Mouse (Mus musculus) layer of hippocampus, adult 2 months (tissue): ENCODE measurements around the gene Accs. TPM values are rescaled to one million over a fixed set of nuclear protein-coding genes. Genes with fewer than 3 reads are reported as not detected.

ENCODE experiments used
- DNase-seq, 2 experiments: peaks; one replicate each; pipeline ENCODE4 v3.0.0; 2022; ENCODE audit warnings: low spot score in 2 of 2
- H3K27ac ChIP-seq: fragments of 200-600 bp; 2 replicates; pipeline ENCODE4 v1.8.1; 2022
- H3K4me3 ChIP-seq: fragments of 200-600 bp; 2 replicates; pipeline ENCODE4 v1.8.1; 2022; ENCODE audit warnings: mild to moderate bottlenecking
- CTCF ChIP-seq: fragments of 200-600 bp; conservative IDR thresholded peaks from 2 replicates; pipeline ENCODE4 v1.8.1; 2022; ENCODE audit warnings: antibody characterized with exemption, mild to moderate bottlenecking, moderate library complexity
- total RNA-seq, 2 experiments: library from RNA; stranded (reverse); gene quantifications; 2 replicates each; pipeline ENCODE4 v1.2.3; 2021

Accs gene
- total RNA-seq, 2 experiments from 2014 or later, result 3.0 to 3.5 TPM

DNA sequence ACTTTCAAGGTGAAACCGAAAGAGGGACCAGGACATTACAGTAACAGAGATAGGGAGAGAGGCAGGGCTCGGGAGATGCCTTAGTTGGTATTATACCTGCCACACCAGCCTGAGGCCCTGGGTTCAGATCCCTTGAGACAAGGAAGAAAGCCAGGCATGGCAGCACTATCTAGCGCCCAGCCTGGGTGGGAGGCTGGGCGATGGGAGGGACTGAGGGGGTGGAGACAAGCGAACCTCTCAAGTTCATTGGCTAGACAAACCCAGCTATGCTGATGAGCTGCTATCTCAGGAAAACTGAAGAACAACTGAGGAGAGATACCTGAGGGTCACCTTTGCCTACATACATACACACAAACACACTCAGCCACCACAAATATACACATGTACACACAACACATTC is 44.7 kb downstream of the Accs start:
- TF ChIP-seq CTCF, result no peak
- no peak overlapping the region for H3K4me3 ChIP-seq
- H3K27ac ChIP-seq, result no peak overlapping the region
- no peak for DNase-seq

- Histone ChIP-seq H3K27ac (no peak overlapping the region), H3K4me3 (no peak overlapping the region)
- TF ChIP-seq CTCF, result no peak
- no peak for DNase-seq
Observed at GRCm38 (mm10) chr2:93802947-93803346, 46.8 kb downstream of the Accs start.

DNA sequence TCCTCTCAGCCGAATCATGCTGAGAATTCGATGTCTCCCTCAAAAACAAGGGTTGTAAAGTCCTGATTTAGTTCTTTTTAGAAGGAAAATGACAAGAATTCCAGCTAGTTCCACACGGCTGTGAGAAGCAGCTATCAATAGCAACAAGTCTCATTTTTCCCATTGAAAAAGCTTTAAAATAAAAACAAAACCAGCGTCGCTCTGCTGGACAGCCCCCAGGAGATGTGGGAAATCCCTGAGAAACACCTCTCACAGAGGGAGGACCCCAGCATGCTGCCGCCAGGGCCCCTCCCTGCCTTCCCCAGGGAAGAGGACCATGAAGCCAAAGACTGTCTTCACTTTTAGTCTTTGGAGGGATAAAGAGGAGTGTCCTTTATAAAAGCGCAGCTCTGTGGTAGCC is 48.6 kb downstream of the Accs start:
- DNase-seq, result no peak
- H3K4me3 ChIP-seq, result no peak overlapping the region
- TF ChIP-seq CTCF, result no peak
- H3K27ac ChIP-seq, result no peak overlapping the region

DNA sequence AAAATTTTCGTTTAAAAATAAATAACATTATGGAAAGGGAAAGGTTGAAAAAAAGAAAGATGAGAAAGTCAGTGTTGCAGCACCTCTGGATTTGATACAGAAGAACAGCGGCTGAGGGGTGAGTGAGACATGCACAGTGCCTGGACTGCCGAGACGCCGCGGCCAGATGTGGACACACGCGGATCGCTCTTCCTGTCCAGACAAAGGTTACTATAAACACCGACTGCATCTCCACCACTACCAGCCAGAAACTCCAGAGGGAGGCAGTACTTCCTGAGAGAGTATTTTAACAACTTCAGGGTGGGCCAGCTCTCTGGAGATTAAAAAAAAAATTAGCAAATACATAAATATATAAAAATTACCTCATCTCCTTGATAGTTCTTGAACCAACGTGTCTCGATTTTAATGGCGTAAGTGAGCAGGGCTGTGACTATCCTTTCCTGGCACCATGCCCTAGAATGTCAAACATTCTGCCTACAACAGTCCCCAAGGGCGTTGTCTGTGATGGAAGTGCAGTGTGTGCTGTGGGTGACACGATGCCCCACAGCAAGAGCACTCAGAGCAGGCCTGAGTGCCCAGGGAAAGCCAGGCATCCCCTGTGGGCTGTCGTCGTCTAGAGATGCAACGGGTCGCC is 52.5 kb downstream of the Accs start:
- peak; percentile 32 for TF ChIP-seq CTCF
- no peak for DNase-seq
- H3K27ac ChIP-seq, result no peak overlapping the region
- no peak overlapping the region for H3K4me3 ChIP-seq

DNA sequence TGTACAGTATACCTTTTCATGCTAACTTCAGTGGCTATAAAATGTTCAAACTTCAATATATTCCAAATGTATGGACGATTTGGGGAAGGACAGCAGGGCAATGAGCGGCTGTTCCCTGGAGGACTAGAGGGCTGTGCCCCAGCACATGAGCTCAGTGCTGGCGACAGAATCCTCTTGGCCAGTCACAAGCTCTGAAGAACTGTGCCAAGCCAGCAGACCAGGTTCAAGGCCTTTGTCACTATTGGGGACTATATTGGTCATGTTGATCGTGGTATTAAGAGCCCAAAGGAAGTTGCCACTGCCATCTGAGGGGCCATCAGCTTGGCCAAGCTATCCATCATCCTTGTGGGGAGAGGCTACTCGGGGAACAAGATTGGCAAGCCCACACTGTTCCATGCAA is 55.4 kb downstream of the Accs start:
- Histone ChIP-seq H3K27ac (no peak overlapping the region), H3K4me3 (no peak overlapping the region)
- no peak for DNase-seq
- no peak for TF ChIP-seq CTCF

DNA sequence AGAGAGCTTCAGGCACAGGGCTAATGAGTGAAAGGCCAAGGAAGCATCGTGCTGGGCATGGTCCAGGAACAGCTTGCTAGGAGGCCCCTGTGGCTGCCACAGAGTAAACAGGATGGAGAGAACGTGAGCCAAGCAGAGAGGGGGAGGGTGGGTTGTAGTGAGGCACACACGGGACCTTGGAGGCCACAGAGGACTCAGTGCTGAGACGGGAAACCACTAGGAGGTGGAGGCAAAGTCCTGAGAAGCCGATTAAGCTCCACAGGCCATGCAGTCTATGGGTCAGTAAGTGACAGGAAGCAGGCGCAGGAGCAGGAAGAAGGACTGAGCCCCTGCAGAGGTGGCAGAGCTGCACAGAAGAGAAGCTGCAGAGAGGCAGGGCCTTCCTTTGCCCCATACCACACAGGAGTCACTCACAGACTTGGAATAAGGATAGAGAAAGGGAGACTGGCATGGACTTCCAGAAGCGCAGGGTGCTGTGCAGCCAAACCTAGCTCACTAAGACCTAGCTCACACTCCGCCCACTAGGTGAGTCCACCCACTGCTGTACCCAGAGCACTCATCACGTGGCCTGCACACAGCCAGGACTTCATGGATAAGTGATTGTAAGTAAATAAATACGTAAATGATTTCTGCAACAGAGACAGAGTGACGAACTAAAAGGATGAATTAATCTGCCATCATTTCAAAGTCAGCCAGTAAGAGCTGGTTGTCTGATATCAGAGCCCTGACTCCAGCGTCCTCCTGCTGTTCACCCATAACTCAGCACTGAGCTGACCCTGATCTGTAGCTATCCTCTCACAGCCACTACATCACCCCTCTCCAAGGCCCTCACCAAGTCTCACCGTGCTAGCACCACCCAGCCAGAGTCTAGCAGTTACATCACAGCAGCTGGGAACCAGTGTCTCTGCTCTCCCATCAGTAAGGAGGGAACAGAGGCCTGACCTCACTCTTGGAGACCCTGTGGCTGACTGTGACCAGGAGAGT is 57.9 kb downstream of the Accs start:
- no peak for DNase-seq
- 0 out of 2 replicates have a peak, but pooled peaks have one; percentile 4 for TF ChIP-seq CTCF
- Histone ChIP-seq H3K4me3 (no peak overlapping the region), H3K27ac (peak overlapping the region; percentile 64)

DNA sequence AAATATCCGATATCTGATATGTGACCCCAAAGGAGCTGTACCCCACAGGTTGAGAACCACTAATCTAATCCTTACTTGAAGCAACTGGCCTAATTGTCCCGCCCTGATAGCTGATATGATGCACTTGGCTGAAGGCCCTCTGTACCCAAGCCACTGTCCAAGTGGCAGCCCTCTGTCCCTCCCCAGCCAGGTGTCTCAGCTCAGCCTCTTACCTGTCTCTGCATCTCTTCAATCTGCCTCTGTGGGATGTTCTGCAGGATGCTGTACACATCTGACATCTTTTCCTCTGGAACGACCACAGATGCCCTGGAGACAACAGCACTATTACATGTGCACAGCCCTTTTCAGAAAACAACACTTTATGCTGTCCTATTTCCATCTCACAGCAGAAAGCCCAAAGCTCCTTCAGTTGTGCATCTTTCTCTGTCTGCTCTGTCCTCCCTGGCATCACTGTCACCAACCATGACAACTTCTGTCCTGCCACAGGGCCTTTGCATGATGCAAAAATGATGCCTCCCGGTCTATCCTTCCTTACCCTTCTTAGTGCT is 58.9 kb downstream of the Accs start:
- no peak for TF ChIP-seq CTCF
- H3K27ac ChIP-seq, result peak overlapping the region; percentile 64; the same call in 1 of the 2 replicates
- no peak overlapping the region for H3K4me3 ChIP-seq
- DNase-seq, result no peak

DNA sequence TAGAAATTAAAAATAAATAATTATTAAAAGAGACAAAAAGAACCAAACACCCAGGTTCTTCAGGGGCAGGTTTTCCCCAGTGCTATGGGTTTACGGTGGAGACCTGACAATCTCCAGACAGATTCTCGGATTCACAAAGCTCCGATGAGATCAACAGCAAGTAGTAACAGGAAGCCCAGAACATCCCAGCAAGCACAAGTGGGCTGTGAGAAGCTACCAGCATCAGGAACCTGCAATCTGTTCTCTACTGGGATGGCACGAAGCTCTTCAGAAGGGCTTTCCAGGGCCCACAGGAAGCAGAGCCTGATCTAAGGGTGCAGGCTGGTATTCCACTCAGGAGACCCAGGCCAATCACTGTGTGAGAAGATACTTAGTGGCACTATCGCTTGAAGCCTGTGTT is 61.2 kb downstream of the Accs start:
- DNase-seq, result no peak
- H3K27ac ChIP-seq, result peak overlapping the region; percentile 78
- H3K4me3 ChIP-seq, result no peak overlapping the region
- no peak for TF ChIP-seq CTCF

DNA sequence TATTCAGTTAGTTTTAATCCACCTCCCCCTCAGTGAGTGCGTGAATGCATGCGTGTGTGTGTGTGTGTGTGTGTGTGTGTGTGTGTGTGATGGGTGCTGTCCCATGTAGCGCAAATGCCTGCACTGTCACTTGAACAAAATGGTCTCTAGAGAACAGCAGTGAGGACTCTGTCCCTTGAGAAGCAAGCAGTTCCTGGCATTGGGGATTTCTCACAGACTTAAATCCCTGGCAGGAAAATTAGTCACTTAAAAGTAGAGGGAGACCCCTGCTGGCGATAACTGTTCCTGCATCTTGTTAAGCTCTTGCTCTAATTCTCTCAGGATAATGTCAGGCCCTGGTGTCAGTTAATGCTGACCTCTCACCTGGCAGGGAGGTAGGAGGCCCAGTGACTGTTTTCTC is 63.6 kb downstream of the Accs start:
- H3K27ac ChIP-seq, result peak overlapping the region; percentile 81; the same call in 1 of the 2 replicates
- DNase-seq, result peak; percentile 80 to 83
- peak; percentile 88 for TF ChIP-seq CTCF
- H3K4me3 ChIP-seq, result no peak overlapping the region

DNA sequence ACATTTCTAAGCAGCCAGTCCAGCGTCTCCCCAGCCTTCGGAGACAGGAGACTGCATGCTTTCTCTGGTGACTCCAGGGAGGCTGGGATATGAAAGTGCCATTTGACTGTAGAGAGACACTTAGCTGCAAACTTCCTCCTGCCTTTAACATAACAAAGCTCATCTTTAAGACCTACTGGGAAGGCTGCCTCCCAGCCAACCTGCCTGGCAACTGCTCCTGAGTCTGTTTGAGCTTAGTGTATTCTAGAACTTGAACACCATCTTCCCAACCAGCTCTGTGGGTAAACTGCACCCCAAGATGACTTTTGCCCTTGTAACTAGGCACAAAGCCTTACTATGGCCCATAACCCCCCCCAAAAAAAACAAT is 64.3 kb downstream of the Accs start:
- Histone ChIP-seq H3K4me3 (no peak overlapping the region), H3K27ac (peak overlapping the region; percentile 81)
- TF ChIP-seq CTCF, result no peak
- no peak for DNase-seq

DNA sequence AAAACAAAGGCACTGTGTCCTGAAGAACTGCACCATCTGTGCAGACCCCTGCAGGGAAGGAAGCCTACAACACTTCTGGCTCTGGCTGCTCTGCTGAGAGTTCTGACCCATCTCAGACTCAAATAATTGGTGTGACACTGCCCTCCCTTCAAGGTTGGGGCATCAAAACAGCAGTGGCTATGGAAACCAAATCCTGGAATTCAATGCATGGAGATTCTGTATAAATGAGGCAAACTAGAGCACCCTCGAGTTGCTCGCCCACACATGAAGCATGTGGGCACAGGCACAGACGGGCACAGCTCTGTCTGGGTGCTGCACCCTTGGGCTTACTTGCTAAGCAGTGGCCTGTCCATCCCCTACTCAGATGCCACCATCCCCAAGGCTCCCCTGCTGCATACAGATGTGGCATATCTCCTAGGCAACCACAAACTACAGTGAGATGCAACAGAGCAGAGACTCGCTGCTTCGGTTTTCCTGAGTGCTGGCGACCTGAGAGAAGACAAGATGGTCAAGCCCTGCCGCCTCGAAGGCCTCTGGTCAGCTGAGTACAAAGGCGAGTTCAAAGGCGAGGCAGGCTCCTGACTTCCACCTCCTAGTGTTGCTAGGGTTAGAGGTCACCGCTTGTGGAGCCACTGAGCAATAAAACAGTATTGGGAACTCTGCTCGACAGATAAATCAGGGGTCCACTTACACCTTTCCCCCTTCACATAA is 64.9 kb downstream of the Accs start:
- peak overlapping the region; percentile 81 for H3K27ac ChIP-seq
- H3K4me3 ChIP-seq, result no peak overlapping the region
- TF ChIP-seq CTCF, result no peak
- no peak for DNase-seq

DNA sequence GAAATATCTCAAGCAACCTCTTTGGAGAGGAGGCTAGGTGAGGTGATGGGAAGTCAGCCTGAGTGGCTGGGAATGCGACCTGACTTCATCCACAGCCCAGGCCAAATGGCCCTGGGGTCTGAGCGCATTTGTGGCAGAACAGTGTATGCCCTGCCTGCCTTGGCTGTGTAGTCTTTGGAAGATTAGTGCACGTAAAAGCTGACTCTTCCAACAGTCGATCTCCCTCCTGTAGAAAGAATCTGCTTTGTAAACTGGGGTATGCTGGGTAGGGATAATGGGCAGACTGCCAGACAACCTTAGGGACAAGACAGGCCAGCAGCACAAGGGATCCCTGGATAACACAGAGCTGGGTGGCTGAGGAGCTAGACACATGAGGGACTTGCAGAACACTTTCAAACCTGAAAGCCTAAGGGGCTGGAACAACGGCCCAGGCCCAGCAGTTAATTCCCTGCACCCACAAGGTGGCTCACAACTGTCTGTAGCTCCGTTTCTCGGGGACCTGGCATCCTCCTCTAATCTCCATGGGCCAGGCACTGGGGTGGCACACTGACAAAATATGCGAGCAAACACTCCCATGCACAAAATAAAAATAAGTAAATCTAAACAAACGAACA is 65.7 kb downstream of the Accs start:
- H3K4me3 ChIP-seq, result no peak overlapping the region
- no peak for TF ChIP-seq CTCF
- no peak for DNase-seq

More for the DNA sequence above, 65.7 kb downstream of the Accs start:
- H3K27ac ChIP-seq, result peak overlapping the region; percentile 81

Other genes with a start within 250 kb of the Accs start
- gene Alx4, start 207.6 kb downstream of the Accs start, total RNA-seq, result 1 to 10 TPM in 1 of 2 experiments, under 1 TPM in 1; 0.71 to 1.3 TPM
- gene Ext2, start 27.4 kb downstream of the Accs start, total RNA-seq, result 10 to 100 TPM; 50.9 to 52.8 TPM
- under 1 TPM in 1 of 2 experiments, not detected in 1; 0.54 TPM for gene Accsl, start 19.2 kb upstream of the Accs start, total RNA-seq
- 10 to 100 TPM; 50.5 to 51.2 TPM for gene Gm13889, start 107.3 kb upstream of the Accs start, total RNA-seq
- not detected for gene Gm27027, start 146.4 kb upstream of the Accs start, total RNA-seq
- 10 to 100 TPM; 22.7 to 28.1 TPM for gene Alkbh3, start 160.9 kb upstream of the Accs start, total RNA-seq